Mouse (Mus musculus): ENCODE results near the gene Ntn5.

- no peak for TF ChIP-seq CTCF (IDR thresholded peaks at IDR 0.05; ENCODE audit: borderline replicate concordance, insufficient read depth, low read depth, low read length)
- peak; percentile 85 for TF ChIP-seq POLR2A (IDR thresholded peaks at IDR 0.05; ENCODE audit: borderline replicate concordance, insufficient read depth, low read length)
Observed at GRCm38 (mm10) chr7:45704046-45704559, 20.3 kb downstream of the Ntn5 start.

Data from cerebellum, adult 2 months (tissue).